Mouse (Mus musculus) liver, adult 2 months (tissue): Measurements from ENCODE around the gene Cox17.

Experiments
- CTCF ChIP-seq: fragments of 200-500 bp; IDR thresholded peaks from 2 replicates; pipeline ENCODE4 v1.5.1; 2011; ENCODE audit warnings: low read depth, low read length, control low read depth
- POLR2A ChIP-seq: fragments of 200-500 bp; IDR thresholded peaks from 2 replicates; pipeline ENCODE4 v1.6.1; 2011; ENCODE audit warnings: low read length, control low read depth; ENCODE audit not compliant: insufficient read depth; ENCODE audit errors: extremely low read depth

GRCm38 (mm10) chr16:38399076-38399475 is 52.3 kb downstream of the Cox17 start:
- TF ChIP-seq CTCF (no peak), POLR2A (no peak)
